Mouse (Mus musculus) frontal cortex, postnatal 14 days (tissue): ENCODE data around the gene Tmem255b.

Source experiments
- DNase-seq, 2 experiments: peaks; one replicate each; pipeline ENCODE4 v3.0.0; 2022; ENCODE audit warnings: low spot score in 2 of 2

The Tmem255b gene

GRCm38 (mm10) chr8:13491491-13492010 lies 56.6 kb downstream of the Tmem255b start:
- DNase-seq, result no peak

GRCm38 (mm10) chr8:13492198-13492995 lies 57.4 kb downstream of the Tmem255b start:
- no peak for DNase-seq

- DNase-seq, result peak in 1 of 2 experiments; percentile 16
Observed at GRCm38 (mm10) chr8:13493011-13493410, 58.0 kb downstream of the Tmem255b start.

- peak in 1 of 2 experiments; percentile 52 for DNase-seq
Observed at GRCm38 (mm10) chr8:13493858-13494631, 59.1 kb downstream of the Tmem255b start, which contains the start of gene Gas6. Gene Gas6, minus strand, starts transcription at chr8:13494490.

- DNase-seq, result no peak
Observed at GRCm38 (mm10) chr8:13501221-13501620, 66.2 kb downstream of the Tmem255b start.

GRCm38 (mm10) chr8:13503936-13504606 lies 69.1 kb downstream of the Tmem255b start:
- no peak for DNase-seq

- no peak for DNase-seq
Observed at GRCm38 (mm10) chr8:13504894-13505674, 70.1 kb downstream of the Tmem255b start.

GRCm38 (mm10) chr8:13506849-13507248 lies 71.9 kb downstream of the Tmem255b start:
- DNase-seq, result no peak

GRCm38 (mm10) chr8:13507284-13507937 lies 72.4 kb downstream of the Tmem255b start:
- DNase-seq, result no peak

GRCm38 (mm10) chr8:13512016-13512415 lies 77.0 kb downstream of the Tmem255b start:
- DNase-seq, result no peak

GRCm38 (mm10) chr8:13512677-13513076 lies 77.7 kb downstream of the Tmem255b start:
- no peak for DNase-seq

GRCm38 (mm10) chr8:13513556-13514370 lies 78.8 kb downstream of the Tmem255b start:
- no peak for DNase-seq

GRCm38 (mm10) chr8:13516011-13516442 lies 81.0 kb downstream of the Tmem255b start:
- no peak for DNase-seq

- DNase-seq, result no peak
Observed at GRCm38 (mm10) chr8:13516728-13517127, 81.7 kb downstream of the Tmem255b start.

GRCm38 (mm10) chr8:13517284-13517781 lies 82.3 kb downstream of the Tmem255b start:
- no peak for DNase-seq
